Mouse (Mus musculus) T-helper 2 cell (primary cell): ENCODE results near the gene C330021F23Rik.

Source experiments
- in situ Hi-C: fragments of 300-600 bp; cut with MboI, MseI; formaldehyde crosslinking; loops from one replicate; pipeline ENCODE4 v1.15.1; 2025; ENCODE audit warnings: high pct_unique_total_duplicates

C330021F23Rik gene

GRCm38 (mm10) chr8:3587391-3588257 lies 19.8 kb downstream of the C330021F23Rik start:
- in situ Hi-C loops, result no loop called here

- in situ Hi-C loops, result no loop called here
These were observed 20.5 kb downstream of the C330021F23Rik start for GRCm38 (mm10) chr8:3588258-3588633.

- in situ Hi-C loops, result no loop called here
These were observed 25.7 kb downstream of the C330021F23Rik start for GRCm38 (mm10) chr8:3593470-3593869.

GRCm38 (mm10) chr8:3594466-3594865 lies 26.7 kb downstream of the C330021F23Rik start:
- in situ Hi-C loops, result no loop called here

GRCm38 (mm10) chr8:3598054-3598453 lies 30.3 kb downstream of the C330021F23Rik start:
- in situ Hi-C loops, result no loop called here

GRCm38 (mm10) chr8:3599219-3599618 lies 31.4 kb downstream of the C330021F23Rik start:
- in situ Hi-C loops, result no loop called here

GRCm38 (mm10) chr8:3600401-3600800 lies 32.6 kb downstream of the C330021F23Rik start:
- in situ Hi-C loops, result no loop called here

GRCm38 (mm10) chr8:3603439-3603838 lies 35.6 kb downstream of the C330021F23Rik start:
- in situ Hi-C loops, result no loop called here

- in situ Hi-C loops, result no loop called here
These were observed 38.8 kb downstream of the C330021F23Rik start for GRCm38 (mm10) chr8:3606593-3606992.

GRCm38 (mm10) chr8:3607822-3608221 lies 40.0 kb downstream of the C330021F23Rik start:
- in situ Hi-C loops, result no loop called here

GRCm38 (mm10) chr8:3609046-3609815 lies 41.4 kb downstream of the C330021F23Rik start:
- in situ Hi-C loops, result no loop called here

GRCm38 (mm10) chr8:3609816-3610150 lies 42.0 kb downstream of the C330021F23Rik start:
- in situ Hi-C loops, result no loop called here

- in situ Hi-C loops, result no loop called here
These were observed 53.6 kb downstream of the C330021F23Rik start, which contains the start of the genes Xab2 and Pet100 for GRCm38 (mm10) chr8:3621199-3621970. Xab2 (minus strand) TSS chr8:3621316. Pet100 (plus strand) TSS chr8:3621548.

- in situ Hi-C loops, result no loop called here
These were observed 54.3 kb downstream of the C330021F23Rik start for GRCm38 (mm10) chr8:3622119-3622518.

GRCm38 (mm10) chr8:3625445-3625844 lies 57.7 kb downstream of the C330021F23Rik start, which contains the start of gene Pcp2:
Pcp2 (minus strand) TSS chr8:3625545.
- in situ Hi-C loops, result no loop called here

GRCm38 (mm10) chr8:3626971-3627370 lies 59.2 kb downstream of the C330021F23Rik start:
- in situ Hi-C loops, result no loop called here

- in situ Hi-C loops, result no loop called here
These were observed 60.2 kb downstream of the C330021F23Rik start for GRCm38 (mm10) chr8:3628014-3628413.

GRCm38 (mm10) chr8:3630647-3631477 lies 63.1 kb downstream of the C330021F23Rik start, which contains the start of gene Stxbp2:
Stxbp2 (plus strand) TSS chr8:3630955.
- in situ Hi-C loops, result loop anchor here (5.0 kb wide), 1 partner anchor 531 kb away; no protein-coding TSS in a partner anchor

- in situ Hi-C loops, result loop anchor here (5.0 kb wide), 1 partner anchor 531 kb away; no protein-coding TSS in a partner anchor
These were observed 63.7 kb downstream of the C330021F23Rik start for GRCm38 (mm10) chr8:3631478-3631875.
